Mouse (Mus musculus) cerebellum, postnatal 4 days (tissue): Measurements from ENCODE around the gene Ass1.

Source experiments
- DNase-seq, 2 experiments: peaks; one replicate each; pipeline ENCODE4 v3.0.0; 2022; ENCODE audit warnings: low spot score in 2 of 2, mixed read lengths in 1 of 2

Ass1 gene

DNA sequence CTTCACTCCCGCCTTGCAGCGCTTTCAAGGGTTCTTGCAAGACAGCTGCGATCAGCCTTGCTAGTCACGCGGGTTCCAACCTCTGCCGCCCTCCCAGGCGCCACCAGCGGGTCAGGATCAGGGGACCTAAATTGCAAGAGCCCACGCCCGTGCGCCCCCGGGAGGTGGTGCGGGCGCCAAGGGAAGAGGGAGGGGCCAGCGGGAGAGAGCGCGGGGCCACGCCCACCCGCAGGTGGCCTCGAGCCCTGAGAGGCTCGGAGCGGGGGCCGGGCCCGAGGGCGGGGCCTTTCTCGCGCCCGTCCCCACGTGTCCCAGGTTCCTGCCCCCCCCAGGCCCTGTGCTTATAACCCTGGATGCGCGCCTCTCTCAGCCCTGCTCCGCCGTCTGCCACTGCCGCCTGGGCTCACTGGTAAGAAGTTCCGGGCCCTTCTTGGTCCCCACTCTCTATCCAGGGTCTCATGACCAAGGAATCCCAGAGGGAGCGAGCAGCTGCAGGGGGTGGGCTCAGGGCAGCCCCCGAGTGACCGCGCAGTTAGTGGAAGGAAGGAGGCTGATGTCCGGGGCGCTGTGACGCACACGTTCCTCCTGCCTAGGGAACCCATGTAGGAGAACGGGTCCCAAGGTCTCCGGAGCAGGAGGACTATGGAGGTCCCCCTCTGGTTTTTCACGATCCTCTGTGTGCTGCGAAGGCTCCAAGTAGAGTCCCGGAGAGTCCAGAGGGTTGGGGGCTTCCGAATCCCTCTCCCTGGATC, at the start of gene Ass1:
Gene Ass1 (plus strand): TSS at position 277 of the 752 bp plus-strand sequence.
- DNase-seq: peak in 1 of 2 experiments; percentile 31

DNA sequence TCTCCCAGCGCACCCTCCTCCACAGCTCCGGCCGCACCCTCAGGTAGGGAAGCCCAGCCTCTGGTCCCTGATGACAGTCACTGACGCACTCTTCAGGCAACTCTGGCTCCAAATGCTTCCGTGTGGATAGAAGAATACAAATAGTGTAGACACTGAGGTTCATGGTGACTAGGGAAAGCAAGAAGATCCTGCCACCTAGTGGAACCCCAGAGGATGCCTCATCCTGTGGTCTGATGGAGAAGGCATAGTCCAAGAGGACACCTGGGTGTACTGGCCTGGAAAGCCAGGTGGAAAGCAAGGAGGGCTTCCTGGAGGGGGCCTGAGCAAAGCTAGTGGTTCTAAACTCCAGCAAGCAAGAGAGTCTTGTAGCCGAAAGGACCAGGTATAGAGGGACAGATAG, 49.1 kb upstream of the Ass1 start:
- DNase-seq: no peak

DNA sequence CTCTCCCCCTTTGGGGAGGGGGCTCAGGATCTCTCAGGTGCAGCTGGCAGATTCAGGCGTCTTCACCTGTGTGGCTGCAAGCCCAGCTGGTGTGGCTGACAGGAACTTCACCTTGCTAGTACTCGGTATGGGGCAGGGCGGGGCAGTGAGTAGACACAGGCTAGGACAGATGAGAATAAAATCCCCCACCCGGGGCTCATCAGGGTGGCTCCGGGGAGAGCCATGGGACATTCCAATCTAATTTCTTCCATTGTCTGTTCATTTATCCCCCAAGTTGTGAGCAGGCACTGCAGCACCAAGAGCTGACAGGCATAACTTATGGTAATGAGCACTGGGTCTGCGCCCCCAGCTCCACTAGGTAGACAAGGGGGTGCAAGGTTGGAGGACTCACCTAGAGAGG, 47.4 kb upstream of the Ass1 start:
- DNase-seq: no peak

DNA sequence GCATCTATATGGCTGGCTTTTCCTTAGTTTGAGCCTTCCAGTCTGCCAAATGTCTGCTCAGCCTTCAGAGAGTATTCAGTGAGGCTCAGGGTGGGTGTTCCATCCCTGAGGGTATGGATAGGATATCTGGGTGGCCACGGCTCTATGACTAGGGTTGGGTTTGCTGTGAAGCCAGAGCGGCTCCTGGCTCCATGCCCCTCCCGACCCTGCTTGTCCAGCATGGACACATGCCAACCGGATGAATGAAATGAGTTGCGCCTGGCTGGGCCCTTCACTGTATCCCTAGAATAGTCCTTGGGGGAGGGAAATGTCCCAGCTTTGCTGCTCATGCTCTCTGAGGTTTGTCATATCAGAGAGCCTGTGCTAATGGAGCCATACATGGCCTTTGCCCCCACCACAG, 38.5 kb upstream of the Ass1 start:
- peak in 1 of 2 experiments; percentile 54 for DNase-seq

DNA sequence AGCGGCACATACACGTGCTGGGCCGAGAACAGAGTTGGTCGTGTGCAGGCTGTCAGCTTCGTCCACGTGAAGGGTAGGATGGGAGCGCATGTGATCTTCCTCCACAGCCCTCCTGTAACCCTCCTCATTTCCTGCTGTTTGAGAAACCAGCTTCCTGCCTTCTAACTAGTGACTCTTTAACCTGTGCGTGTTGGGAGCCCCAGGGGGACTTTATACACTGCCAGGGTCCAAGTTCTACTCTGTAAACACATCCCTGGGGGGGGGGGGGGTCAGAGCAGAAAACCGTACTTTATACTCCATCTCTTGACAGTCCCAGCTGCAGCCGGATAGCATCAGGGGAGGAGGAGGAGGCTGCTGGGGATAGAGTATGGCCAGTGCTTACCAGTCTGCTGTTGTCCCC, 35.3 kb upstream of the Ass1 start:
- DNase-seq: no peak

DNA sequence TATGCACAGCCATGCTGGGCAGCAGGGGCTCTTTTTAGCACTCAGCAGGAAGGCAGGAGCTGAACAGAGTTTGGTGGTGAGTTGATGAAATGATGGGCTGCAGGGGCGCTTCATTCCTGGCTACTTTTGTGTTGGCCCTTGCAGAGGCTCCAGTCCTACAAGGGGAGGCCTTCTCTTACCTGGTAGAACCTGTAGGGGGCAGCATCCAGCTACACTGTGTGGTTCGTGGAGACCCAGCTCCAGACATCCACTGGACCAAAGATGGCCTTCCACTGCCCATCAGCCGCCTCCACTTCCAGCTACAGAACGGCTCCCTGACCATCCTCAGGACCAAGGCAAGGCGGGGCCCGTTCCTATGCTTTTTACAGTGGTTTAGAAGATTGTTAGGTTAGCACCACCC, 34.4 kb upstream of the Ass1 start:
- peak in 1 of 2 experiments; percentile 33 for DNase-seq

DNA sequence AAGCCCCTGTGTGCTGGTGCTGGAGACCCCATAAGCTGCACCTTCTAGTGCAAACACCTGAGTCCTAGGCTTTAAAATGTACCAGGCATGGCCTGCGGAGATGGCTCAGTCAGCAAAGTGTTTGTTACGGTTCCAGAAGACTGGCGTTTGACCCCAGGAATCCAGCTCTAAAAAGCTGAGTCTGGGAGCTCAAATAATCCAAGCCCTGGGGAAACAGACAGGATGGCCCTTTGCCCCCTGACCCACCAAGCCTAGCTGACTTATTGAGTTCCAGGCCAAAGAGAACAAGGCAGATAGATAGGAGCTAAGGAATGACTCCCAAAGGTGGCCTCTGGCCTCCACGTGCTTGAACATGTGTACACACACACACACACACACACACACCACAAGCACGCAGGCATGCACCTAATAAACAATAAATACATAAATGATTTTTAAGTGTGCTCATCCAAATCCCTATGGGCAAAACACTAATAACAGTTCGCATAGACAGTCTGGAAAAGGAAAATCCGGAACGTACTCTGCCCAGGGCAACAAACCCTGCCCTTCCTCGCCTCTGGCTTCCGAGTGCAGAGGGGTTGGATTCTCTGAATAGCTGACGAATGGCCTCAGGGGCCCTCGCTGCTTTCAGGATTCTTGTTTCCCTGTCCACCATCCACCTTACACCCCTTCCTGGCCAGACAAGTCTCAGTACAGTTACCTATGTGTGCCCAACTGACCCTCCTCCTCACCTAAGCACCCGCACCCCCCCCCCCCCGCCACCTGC, 32.3 kb upstream of the Ass1 start:
- no peak for DNase-seq

DNA sequence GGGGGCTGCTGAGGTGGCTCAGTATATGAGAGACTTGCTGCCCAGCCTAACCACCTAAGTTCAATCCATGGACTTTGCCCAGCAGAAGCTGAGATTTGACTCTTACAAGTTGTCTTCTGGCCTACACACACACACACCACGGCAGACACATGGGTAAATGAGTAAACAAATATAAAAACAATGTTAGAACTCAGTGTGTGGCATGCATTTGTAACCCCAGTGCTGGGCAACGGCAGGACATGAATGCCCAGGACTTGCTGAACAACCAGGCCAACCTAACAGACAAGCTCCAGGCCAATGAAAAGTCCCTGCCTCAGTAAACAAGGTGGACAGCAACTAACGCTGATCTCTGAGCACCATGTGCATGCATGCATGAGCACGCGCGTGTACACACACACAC, 30.4 kb upstream of the Ass1 start:
- no peak for DNase-seq

DNA sequence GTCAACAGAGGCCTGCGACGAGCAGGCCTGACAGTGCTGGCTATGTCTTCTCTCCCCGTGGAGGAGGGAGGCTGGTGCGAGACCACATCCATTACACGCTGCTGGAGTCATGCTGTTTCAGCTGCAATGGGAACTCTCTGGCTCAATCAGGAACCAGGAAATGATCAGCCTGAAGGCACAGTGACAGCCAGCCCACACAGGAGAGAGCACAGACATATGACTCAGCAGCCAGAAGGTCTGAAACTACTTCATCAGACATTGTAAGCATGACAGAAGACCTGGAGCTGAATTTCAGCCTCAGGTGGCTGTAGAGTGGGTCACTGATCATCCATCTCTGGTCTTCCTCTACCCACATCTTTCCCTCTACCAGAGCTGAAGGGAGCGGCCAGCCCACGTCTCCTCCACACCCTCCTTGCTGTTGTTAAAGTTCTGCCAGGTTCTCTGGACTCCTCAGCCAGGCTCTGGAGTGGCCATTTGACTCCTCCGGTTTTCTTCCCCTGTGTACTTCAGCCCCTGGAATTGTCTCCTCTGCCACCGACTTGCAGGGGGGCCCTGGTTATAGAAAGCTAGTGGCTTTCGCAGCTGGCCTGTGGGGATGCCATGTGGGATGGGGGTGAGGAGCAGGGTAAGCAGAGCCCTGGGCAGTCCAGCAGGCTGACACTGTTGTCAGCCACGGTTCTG, 27.4 kb upstream of the Ass1 start:
- DNase-seq: no peak

DNA sequence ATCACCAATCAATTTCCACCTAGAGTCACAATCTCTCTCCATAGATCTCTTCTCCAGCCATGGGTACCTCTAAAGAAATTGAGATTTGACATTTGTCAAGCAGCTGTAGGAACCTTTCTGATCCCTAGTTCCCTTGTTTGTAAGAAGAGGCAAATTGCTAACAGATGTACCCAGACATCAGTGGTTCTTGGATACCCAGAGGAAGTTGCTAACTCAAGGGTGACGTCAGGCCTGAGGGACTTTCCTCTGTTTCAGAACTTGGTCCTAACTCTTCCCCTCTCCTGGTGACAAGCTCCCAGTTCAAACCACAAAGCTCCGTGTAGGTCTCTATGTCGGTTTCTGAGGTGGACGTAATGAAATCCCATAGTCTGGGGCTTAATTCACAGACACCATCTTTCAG, 24.0 kb upstream of the Ass1 start:
- no peak for DNase-seq

DNA sequence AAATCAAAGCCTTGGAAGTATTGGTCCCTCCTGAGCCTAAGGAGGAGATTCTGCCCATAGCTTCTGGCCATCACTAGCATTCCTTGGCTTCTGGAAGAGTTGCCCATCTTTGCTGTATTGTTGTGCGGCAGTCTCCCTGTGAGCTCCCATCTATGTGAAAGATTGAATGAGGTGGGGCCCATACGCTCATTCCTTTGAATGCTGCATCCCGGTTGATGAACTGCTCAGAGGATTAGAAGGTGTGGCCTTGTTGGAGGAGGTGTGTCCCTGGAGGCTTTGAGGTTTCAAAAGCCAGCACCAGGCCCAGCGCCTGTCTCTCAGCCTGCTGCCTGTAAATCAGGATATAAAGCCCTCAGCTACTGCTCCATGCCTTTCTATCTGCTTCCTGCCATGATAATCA, 23.6 kb upstream of the Ass1 start:
- no peak for DNase-seq

DNA sequence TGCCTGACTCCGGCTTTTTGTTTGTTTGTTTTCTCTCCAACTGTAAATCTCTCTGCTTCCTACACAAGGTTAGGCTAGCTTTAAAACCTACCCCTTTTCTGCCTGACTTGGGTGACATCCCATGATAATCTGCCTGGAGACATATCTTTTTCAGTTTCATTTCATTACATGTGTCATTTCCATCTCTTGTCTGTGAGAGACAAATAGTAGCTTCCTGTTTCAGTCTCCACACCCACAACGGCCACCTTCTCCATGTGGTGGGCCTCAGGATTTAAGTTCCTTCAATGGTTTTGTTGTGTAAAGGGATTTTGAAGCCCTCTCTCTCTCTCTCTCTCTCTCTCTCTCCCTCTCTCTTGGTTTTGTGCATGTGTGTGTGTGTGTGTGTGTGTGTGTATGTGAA, 22.5 kb upstream of the Ass1 start:
- DNase-seq: no peak

DNA sequence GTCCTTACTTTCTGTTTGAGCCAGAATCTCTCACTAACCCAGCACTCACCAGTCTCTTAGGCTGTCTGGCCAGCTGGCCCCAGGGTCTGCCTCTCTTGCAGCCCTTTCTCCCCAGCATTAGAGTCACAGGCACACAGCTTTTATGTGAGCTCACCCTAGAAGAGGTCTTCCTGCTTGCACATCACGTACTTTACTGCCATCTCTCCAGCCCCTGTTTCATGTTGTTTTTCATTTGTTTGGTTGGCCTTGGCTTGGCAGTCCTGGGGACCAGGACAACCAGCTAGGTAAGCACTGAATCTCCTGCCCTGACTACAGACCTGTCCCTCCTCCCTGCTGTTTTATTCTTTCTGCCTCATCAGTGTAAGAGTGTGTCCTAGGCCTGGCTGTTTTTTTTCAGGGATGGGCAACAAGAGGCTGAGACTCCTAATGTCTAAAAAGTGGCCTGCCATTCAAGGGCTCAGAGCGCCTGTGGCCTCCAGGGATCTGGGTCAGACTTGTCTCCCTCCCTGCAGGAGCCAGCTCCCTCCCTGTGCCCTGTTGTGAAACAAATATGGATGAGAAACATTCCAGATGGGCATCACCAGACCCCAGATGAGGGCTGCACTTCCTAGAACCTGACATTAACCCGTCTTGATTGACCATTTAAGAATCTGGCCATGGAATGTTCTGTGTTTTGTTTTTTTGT, 21.1 kb upstream of the Ass1 start:
- DNase-seq: no peak

DNA sequence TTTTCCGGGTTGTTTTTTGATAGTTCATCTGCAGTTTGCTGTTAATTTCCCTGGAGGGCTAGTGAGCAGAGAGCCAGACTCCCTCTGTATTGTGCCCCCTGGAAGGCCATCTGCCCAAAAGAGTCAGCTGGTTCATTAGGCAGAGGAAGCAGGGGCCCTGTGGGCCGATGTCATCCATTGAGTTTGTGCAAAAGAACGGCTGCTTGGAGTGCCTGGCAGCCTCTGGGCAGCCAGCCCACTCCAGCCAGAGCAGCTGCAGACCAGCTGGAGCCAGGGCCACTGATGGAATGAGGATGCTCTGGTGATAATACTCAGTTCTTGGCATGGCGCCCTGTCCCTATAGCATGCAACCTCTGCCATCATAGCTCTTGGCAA, 20.6 kb upstream of the Ass1 start:
- DNase-seq: peak; percentile 50 to 77

DNA sequence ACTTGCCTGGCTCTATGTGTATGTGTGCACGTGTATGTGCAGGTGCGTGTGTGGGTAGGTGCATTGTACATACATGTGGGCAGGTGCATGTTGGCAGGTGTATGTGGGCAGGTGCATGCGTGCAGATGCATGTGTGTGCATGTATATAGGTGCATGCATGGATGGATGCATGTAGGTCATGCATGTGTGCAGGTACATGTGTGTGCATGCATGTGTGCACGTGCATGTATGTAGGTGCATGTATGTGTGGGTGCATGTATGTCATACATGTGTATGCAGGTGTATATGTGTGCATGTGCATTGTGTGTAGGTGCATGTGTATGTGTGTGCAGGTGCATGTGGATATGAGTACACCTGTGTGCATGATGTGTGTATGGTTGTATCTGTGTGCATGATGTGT, 20.1 kb upstream of the Ass1 start:
- no peak for DNase-seq

DNA sequence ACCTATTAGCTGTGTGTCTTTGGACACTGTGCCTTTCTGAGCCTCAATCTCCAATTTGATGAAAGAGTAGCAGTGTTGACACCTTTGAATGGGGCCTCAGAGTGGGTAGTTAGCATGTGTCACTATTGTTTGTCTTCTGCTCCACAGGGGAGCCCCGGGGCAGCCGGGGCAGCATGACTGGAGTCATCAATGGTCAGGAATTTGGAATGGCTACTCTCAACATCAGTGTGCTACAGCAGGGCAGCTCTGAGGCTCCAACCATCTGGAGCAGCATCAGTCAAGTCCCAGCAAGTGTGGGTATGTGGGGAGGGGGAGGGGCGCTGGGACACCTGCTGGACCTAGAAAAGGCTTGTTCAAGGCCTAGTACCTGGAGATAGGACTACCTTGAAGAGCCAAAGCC, 19.3 kb upstream of the Ass1 start:
- no peak for DNase-seq

DNA sequence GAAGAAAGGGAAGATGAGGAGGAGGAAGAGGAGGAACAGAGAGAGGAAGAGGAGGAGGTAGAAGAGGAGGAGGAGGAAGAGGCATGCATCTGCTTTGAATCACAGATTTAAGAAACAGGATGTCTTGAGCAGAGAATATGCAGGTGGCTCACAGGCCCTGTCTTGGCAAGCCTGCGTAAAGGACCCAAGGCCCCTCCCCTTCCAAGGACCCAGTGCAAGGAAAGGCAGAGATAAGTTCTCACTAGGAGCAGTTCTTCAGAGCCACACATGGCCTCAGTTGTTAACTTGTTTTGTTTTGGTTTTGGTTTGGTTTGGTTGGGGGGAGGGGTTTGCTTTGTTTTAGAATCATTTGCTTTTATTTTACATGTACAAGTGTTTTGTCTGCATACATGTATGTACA, 18.5 kb upstream of the Ass1 start:
- no peak for DNase-seq

DNA sequence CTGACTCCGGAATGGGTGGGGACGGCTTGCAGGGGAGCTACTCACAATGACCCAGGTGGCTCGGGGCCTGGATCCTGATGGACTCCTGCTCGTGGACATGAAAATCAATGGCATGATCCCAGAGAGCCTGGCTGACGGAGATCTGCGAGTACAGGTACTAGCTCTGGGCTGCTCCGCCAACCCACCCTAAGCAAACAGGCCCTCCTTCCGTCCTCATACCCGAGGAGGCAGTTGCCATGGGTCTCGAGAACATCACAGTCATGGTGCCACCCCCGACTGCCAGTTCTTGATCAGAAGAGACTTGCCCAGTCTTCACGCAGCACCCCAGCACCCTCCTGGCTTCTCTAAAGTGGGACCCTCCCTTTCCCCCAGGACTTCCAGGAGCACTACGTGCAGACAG, 17.0 kb upstream of the Ass1 start:
- DNase-seq: no peak

DNA sequence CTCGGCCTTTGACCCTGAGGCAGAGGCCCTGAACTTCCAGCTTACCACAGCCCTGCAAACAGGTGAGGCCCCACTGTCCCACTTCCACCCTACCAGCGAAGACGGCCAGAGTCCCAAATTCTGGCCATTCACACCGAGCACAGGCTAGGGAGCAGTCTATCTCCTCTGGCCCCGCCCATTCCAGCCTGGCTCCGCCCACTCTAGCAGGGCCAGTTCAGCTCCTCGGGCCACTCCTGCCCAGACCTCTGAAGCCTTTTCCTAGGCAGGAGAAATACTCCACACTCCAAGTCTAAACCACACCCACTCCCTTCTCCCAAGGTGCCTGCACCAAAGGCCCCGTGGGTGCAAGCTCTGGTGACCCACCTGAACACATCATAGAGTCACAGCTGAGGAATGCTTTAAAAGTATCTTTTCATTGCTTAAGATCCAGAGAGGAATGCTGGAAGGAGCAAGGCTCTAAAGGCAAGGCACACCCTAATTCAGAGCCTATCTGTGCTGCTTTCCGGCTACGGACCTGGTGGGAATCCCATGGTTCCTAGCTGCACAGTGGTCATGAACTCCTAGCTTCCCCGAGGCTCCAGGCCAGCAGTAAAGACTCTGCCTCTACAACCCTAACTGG, 16.3 kb upstream of the Ass1 start:
- DNase-seq: no peak

DNA sequence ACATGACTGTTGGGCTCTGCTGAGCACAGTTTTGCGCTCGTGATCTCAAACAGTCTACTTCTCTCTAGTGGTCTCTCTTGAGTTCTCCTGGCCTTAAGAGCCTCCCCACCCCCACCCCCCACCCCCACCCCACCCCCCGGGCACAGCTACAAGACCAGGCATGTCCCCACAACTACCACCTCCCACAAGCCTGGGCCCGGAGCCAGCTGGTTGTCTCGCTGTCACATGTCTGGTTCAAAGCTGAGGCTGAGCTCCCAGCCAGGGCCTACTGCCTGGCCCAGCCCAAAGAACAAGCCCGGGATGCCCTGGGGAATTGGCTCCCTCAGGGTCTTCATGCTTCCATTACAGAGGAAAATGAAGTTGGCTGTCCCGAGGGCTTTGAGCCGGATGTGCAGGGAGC, 15.7 kb upstream of the Ass1 start:
- DNase-seq: peak in 1 of 2 experiments; percentile 35

DNA sequence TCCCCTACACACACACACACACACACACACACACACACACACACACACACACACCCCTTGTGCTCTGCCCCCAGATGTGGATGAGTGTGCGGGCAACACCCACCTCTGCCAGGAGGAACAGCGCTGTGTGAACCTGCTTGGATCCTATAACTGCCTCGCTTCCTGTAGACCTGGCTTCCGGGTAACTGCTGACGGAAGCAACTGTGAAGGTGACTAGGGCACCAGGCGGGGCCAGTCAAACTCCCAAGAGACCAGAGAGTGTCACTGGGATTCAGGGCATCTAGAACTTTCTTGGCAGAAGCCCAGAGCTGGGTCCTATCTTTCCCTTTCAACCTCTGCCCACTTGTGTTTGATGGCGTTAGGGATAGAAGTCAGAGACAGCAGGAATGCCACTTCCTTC, 14.6 kb upstream of the Ass1 start:
- DNase-seq: no peak

DNA sequence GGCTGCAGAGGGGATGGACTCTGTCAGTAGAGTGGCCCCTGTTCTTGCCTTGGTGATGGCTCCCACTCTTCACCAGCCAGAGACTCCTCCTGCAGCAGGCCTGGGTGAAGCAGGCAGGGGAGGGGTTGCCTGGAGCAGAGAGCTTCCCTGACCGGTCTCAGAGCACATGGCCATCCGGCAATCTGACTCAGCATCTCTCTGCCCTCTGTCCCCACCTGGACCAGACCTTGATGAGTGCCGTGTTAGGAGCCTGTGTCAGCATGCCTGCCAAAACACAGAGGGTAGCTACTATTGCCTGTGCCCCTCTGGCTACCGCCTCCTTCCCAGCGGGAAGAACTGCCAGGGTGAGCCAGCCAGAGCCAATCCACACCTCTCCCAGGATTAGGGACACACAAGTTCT, 11.5 kb upstream of the Ass1 start:
- DNase-seq: no peak
